Mouse (Mus musculus) embryonic fibroblast, embryonic 13.5 days (primary cell): Measurements from ENCODE around the gene Atp10a.

Experiments used
- CTCF ChIP-seq: IDR thresholded peaks from 2 replicates; pipeline ENCODE4 v1.5.1; 2011; ENCODE audit warnings: mild to moderate bottlenecking, control low read depth, low read length, moderate library complexity, borderline replicate concordance; ENCODE audit not compliant: insufficient read depth
- POLR2A ChIP-seq: IDR thresholded peaks from 2 replicates; pipeline ENCODE4 v1.6.1; 2011; ENCODE audit warnings: low read depth, mild to moderate bottlenecking, control low read depth, low read length, moderate library complexity

GRCm38 (mm10) chr7:58716626-58717025, 60.7 kb downstream of the Atp10a start:
- TF ChIP-seq CTCF, result no peak
- no peak for TF ChIP-seq POLR2A
